Mouse (Mus musculus) lung, postnatal 25 days (tissue): Measurements from ENCODE around the gene Ssh1.
A peak's percentile ranks its signal among the peaks of the same experiment; 100 is the strongest.

Source experiments
- DNase-seq: peaks from one replicate; pipeline ENCODE4 v3.0.0; 2022; ENCODE audit warnings: low spot score

Gene Ssh1

GRCm38 (mm10) chr5:113966452-113967150 lies 27.1 kb downstream of the Ssh1 start:
- no peak for DNase-seq

DNA sequence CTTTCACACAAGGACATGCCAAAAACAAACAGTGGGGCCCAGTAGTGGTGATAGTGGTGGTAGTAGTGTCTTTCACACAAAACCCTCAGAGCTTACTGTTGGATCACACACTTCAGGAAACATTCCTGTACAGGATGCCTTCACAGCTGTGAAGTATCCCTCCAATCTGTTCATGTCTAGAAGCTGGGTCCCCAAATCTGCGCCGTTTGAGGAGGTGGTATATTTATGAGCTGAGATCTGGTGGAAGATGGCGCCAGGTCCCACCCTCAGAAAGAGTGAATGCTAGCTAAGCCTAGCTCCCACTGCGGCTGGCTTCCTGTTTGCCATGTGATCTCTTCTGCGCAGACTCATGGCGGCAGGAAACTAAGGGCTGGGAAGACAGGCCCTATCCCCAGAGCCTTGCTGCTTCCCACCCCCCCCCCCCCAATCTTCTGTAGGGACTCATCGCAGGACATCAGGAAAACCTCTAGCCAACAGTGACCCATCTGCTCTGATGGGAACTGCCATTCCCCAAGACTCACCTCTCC lies 28.0 kb downstream of the Ssh1 start:
- no peak for DNase-seq

- no peak for DNase-seq
These were observed 28.7 kb downstream of the Ssh1 start for GRCm38 (mm10) chr5:113964972-113965371.

DNA sequence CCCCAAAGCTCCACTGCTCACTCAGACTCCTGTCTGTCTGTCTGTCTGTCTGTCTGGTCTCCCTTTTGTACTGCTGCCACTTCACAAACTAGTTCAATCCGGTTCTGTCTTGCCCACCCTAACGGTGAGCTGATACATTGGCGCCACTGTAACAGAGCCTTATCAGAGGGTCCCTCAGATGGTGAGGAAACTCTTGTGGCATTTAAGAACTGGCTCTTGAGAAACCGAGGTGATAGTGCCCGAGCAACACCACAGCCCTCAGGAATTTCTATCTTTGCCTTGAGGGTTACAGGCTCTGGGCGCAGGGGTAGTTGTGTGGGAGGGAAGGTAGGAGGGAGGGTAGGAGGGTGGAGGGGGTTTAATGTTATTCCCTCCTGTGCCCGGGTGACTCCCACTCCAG lies 31.9 kb downstream of the Ssh1 start:
- DNase-seq: no peak

- no peak for DNase-seq
These were observed 33.3 kb downstream of the Ssh1 start for GRCm38 (mm10) chr5:113960416-113960815.

- no peak for DNase-seq
These were observed 34.7 kb downstream of the Ssh1 start for GRCm38 (mm10) chr5:113959039-113959438.

- peak; percentile 87 for DNase-seq
These were observed 37.2 kb downstream of the Ssh1 start for GRCm38 (mm10) chr5:113956510-113956909.

GRCm38 (mm10) chr5:113955691-113956090 lies 38.0 kb downstream of the Ssh1 start:
- DNase-seq: no peak

GRCm38 (mm10) chr5:113955281-113955680 lies 38.4 kb downstream of the Ssh1 start:
- DNase-seq: no peak

DNA sequence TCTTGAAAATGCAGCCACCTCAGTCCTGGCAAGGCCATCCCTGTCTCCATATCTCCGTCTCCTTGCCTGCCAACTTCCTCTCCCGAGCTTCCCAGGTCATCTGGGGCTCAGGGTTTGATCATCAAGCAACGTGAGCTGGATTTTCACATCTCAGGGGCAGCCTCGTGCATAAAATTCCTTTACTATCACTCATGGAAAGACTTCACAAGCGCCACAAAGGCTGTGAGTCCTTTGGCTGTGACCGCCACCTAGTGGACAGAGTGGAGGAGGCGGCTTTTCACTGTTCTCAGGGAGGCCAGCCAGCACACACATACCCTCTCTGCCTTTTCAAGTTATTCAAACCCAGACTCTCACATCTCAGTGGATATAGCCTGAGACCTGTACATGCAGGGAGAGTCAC lies 39.3 kb downstream of the Ssh1 start:
- peak; percentile 86 for DNase-seq

- no peak for DNase-seq
These were observed 41.2 kb downstream of the Ssh1 start for GRCm38 (mm10) chr5:113952519-113952918.

- DNase-seq: no peak
These were observed 42.0 kb downstream of the Ssh1 start for GRCm38 (mm10) chr5:113951693-113952071.

- no peak for DNase-seq
These were observed 42.7 kb downstream of the Ssh1 start for GRCm38 (mm10) chr5:113950786-113951692.

DNA sequence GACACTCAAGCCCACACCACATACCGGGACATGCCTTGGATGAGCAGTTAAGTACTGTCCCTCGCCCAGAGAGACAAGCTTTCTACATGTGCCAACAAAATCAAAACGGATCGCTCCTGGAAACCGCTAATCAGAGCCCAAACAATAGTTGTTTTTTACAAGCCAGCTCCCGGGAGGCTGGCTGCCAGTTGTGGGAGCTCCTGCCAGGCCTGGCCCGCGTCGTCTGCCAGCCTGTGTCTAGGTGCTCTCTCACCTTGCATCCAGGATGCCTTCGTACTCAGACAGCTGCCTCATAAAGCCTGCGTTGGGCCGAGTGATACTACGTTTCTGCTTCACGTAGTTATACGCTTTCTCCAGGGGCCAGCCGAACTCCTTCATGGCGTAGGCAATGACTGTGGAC lies 43.6 kb downstream of the Ssh1 start:
- no peak for DNase-seq

DNA sequence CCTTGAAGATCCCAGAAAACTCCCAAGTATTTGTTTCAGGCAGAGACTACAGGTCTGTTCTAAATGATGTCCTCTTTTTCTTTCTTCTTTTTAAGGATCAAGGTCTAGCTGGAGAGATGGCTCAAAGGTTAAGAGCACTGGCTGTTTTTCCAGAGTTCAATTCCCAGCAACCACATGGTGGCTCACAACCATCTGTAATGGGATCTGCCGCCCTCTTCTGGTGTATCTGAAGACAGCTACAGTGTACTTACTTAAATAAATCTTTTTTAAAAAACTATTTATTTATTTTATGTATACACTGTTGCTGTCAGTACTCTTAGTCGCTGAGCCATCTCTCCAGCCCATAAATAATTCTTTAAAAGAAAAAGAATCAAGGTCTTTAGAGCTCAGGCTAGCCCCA lies 46.4 kb downstream of the Ssh1 start:
- DNase-seq: no peak

DNA sequence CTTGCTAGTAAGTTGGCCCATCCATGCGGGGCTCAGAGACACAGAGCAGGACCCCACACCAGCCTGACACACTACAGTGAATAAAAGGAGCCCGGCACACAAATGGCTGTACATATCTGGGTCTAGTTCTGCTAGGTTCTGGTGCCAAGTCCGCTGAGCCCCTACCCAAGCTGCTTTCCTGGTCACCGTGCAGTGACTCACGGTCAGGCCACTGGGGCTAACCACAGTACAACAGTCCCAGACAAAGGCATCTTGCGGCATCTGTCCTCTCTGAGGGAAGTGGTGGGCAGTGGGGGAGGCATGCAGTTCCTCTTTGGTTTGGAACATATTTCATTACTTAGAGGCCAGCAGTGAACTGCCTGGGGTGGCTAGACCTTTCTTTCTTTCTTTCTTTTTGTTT lies 48.6 kb downstream of the Ssh1 start:
- DNase-seq: peak; percentile 57

- no peak for DNase-seq
These were observed 50.4 kb downstream of the Ssh1 start for GRCm38 (mm10) chr5:113943328-113943727.

GRCm38 (mm10) chr5:113942580-113942979 lies 51.1 kb downstream of the Ssh1 start:
- DNase-seq: no peak

- no peak for DNase-seq
These were observed 54.3 kb downstream of the Ssh1 start for GRCm38 (mm10) chr5:113939263-113939900.

GRCm38 (mm10) chr5:113937650-113938049 lies 56.0 kb downstream of the Ssh1 start:
- no peak for DNase-seq

- no peak for DNase-seq
These were observed 59.8 kb downstream of the Ssh1 start for GRCm38 (mm10) chr5:113933889-113934288.

DNA sequence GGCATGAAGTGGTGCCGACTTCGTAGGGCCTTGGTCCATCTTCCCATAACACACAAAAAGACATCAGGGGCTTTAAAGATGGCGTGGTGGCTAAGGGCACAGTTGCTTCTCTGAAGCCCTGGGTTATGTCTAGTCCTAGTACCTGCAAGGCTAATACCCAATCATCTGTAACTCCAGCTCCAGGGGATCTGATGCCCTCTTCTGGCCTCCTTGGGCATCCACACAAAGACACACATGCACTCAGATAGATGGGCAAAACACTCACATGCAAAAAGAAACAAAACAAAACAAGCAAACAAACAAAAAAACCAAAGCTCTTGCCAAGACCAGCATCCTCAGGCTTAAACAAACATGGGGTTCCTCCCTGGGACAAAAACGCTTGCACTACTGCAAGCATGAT lies 60.2 kb downstream of the Ssh1 start:
- no peak for DNase-seq

DNA sequence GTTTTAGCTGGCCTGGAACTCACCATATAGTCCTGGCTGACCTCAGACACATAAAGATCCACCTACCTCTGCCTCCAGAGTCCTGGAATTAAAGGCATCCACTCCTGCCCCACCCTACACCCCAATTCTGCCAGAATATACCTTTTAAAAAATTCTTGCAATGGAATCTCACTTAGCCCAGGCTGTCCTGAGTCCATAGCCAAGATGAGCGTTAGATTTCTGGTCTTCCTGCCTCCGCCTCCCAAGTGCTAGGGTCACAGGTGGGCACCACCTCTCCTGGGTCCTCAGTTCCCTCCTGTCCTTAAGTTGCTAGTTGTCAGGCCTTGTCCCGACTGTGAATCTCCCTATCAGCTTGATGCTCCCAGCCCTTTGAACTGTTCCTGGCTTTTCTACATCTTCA lies 61.4 kb downstream of the Ssh1 start:
- no peak for DNase-seq
